Mouse (Mus musculus): ENCODE data around the gene Sim2. TPM values are rescaled to one million over a fixed set of nuclear protein-coding genes. Genes with fewer than 3 reads are reported as not detected.

The Sim2 gene
- polyA plus RNA-seq, 1 experiment from 2014 or later: not detected

DNA sequence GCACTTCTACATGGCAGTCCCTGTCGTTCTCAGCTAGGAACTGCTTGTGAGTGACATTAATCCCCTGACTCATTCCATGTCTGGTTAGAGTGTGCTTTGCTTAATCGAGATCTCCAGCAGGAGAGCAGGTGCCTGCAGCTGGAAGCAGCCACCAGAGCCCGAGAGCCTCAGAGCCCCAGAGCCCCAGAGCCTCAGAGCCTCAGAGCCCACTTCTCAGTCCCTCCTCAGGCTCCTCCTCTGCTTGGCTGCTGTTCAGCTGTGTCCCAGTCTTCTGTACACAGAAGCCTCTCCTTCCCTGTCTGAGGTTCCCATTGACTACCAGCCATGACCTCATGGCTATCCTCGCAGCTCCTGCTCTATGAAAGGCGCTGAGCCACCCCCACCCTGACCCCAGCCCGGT is 32.6 kb downstream of the Sim2 start:
- H3K4me2 ChIP-seq (ENCODE audit: low read depth, low read length): no peak overlapping the region
- no peaks in the 10 kb centered on the region for H3K9me3 ChIP-seq (replicated peaks; ENCODE audit: control insufficient read depth, low read length)
- H3K9ac ChIP-seq (ENCODE audit: low read depth, low read length): no peak overlapping the region
- 42% methylated on average over 6 of the region's 6 CpGs for WGBS (ENCODE audit: insufficient replicate concordance)
- no peak overlapping the region for H3K4me3 ChIP-seq (ENCODE audit: low read depth, low read length)
- no peaks in the 10 kb centered on the region for H3K36me3 ChIP-seq (ENCODE audit: control insufficient read depth, insufficient read depth)
- ATAC-seq (ENCODE audit: low read depth): 0 out of 2 replicates have a peak, but pooled peaks have one; percentile 2
- no peak overlapping the region for H3K27ac ChIP-seq (ENCODE audit: low read length)
- H3K27me3 ChIP-seq (ENCODE audit: control insufficient read depth, insufficient read depth, low read depth, low read length): no peaks in the 10 kb centered on the region; the same call in 1 of the 2 replicates
- no peaks in the 10 kb centered on the region for H3K4me1 ChIP-seq (ENCODE audit: control insufficient read depth, low read depth, low read length)

DNA sequence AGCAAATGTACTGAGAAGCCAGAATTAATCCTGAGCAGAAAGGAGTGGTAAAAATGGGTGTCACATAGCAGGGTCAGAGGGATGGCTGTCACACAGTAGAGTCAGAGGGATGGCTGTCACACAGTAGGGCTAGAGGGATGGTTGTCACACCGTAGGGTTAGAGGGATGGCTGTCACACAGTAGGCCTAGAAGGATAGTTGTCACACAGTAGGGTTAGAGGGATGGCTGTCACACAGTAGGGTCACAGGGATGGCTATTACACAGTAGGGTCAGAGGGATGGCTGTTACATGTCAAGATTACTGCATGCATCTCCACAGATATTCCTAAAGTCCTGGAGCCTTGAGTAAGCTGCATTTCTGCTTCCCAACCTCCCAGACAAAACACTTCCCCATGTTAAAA is 33.7 kb downstream of the Sim2 start:
- Histone ChIP-seq H3K9me3 (replicated peaks; ENCODE audit: control insufficient read depth, low read length) (no peaks in the 10 kb centered on the region), H3K4me3 (ENCODE audit: low read depth, low read length) (no peak overlapping the region), H3K9ac (ENCODE audit: low read depth, low read length) (no peak overlapping the region), H3K27me3 (ENCODE audit: control insufficient read depth, insufficient read depth, low read depth, low read length) (peaks cover 2% of the 10 kb centered on the region), H3K4me2 (ENCODE audit: low read depth, low read length) (no peak overlapping the region), H3K4me1 (ENCODE audit: control insufficient read depth, low read depth, low read length) (no peaks in the 10 kb centered on the region), H3K27ac (ENCODE audit: low read length) (no peak overlapping the region), H3K36me3 (ENCODE audit: control insufficient read depth, insufficient read depth) (no peaks in the 10 kb centered on the region)
- 80% methylated on average over 1 of the region's 1 CpGs for WGBS (ENCODE audit: insufficient replicate concordance)
- no peak for ATAC-seq (ENCODE audit: low read depth)

DNA sequence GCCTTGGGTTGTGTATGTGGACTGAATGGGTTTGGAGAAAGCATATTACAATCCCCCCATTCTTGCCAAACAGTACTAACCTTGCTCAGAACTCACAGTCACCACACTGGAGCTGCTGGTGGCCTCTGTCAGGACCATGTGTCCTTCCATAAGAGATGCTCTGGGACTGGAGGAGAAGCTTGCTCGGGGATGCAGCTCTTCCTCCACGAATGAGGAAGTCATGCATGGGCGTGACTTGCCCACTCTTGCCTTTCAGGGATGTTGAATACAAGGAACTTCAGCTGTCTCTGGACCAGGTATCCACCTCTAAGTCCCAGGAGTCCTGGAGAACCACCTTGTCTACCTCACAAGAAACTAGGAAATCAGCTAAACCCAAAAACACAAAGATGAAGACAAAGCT is 37.6 kb downstream of the Sim2 start:
- no peaks in the 10 kb centered on the region for H3K36me3 ChIP-seq (ENCODE audit: control insufficient read depth, insufficient read depth)
- no peak overlapping the region for H3K4me3 ChIP-seq (ENCODE audit: low read depth, low read length)
- no peak overlapping the region for H3K4me2 ChIP-seq (ENCODE audit: low read depth, low read length)
- no peak overlapping the region for H3K9ac ChIP-seq (ENCODE audit: low read depth, low read length)
- no peak for ATAC-seq (ENCODE audit: low read depth)
- H3K27ac ChIP-seq (ENCODE audit: low read length): no peak overlapping the region
- WGBS (ENCODE audit: insufficient replicate concordance): 35% methylated on average over 3 of the region's 3 CpGs
- no peaks in the 10 kb centered on the region for H3K9me3 ChIP-seq (replicated peaks; ENCODE audit: control insufficient read depth, low read length)
- H3K27me3 ChIP-seq (ENCODE audit: control insufficient read depth, insufficient read depth, low read depth, low read length): peaks cover 36% of the 10 kb centered on the region
- H3K4me1 ChIP-seq (ENCODE audit: control insufficient read depth, low read depth, low read length): no peaks in the 10 kb centered on the region

DNA sequence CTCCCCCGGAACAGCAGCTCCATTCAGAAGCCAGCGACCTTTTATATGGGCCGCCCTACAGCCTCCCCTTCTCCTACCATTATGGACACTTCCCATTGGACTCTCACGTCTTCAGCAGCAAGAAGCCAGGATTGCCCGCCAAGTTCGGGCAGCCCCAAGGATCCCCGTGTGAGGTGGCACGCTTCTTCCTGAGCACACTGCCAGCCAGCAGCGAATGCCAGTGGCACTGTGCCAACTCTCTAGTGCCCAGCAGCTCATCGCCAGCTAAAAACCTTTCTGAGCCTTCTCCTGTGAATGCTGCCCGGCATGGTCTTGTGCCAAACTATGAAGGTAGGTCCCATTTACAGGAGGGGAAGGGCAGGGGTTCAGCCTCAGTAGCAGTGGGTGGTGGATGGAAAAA is 38.5 kb downstream of the Sim2 start:
- Histone ChIP-seq H3K4me3 (ENCODE audit: low read depth, low read length) (no peak overlapping the region), H3K36me3 (ENCODE audit: control insufficient read depth, insufficient read depth) (no peaks in the 10 kb centered on the region), H3K4me1 (ENCODE audit: control insufficient read depth, low read depth, low read length) (no peaks in the 10 kb centered on the region), H3K27ac (ENCODE audit: low read length) (no peak overlapping the region), H3K4me2 (ENCODE audit: low read depth, low read length) (no peak overlapping the region), H3K9me3 (replicated peaks; ENCODE audit: control insufficient read depth, low read length) (no peaks in the 10 kb centered on the region), H3K27me3 (ENCODE audit: control insufficient read depth, insufficient read depth, low read depth, low read length) (peaks cover 41% of the 10 kb centered on the region), H3K9ac (ENCODE audit: low read depth, low read length) (no peak overlapping the region)
- no peak for ATAC-seq (ENCODE audit: low read depth)
- WGBS (ENCODE audit: insufficient replicate concordance): 65% methylated on average over 11 of the region's 11 CpGs

DNA sequence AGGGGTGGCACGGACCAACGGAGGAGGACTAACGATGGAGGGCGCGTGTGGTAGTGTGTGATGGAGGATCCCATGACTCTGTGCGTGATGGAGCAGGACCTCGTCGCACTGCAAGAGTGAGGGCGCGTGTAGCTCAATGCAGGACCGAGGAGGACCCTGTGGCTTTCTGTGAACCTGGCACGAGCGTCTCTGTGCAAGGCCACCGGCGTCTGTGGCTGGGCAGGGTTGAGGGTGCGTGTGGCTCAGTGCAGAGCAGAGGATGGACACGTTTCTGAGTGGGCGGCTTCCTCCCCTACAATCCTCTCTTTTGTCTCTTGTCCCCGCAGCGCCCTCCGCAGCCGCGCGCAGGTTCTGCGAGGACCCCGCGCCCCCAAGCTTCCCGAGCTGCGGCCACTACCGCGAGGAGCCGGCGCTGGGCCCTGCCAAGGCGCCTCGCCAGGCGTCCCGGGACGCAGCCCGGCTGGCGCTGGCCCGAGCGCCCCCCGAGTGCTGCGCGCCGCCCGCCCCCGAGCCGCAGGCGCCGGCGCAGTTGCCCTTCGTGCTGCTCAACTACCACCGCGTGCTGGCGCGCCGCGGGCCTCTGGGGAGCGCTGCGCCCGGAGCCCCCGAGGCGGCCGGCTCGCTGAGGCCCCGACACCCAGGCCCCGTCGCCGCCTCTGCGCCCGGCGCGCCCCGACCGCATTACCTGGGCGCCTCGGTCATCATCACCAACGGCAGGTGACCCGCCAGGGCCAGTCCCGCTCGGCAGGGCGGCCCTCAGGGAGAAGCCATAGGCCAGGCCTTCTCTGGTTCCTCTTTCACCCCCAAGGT is 40.6 kb downstream of the Sim2 start:
- WGBS (ENCODE audit: insufficient replicate concordance): 3% methylated on average over 83 of the region's 83 CpGs
- Histone ChIP-seq H3K27ac (ENCODE audit: low read length) (no peak overlapping the region), H3K9me3 (replicated peaks; ENCODE audit: control insufficient read depth, low read length) (no peaks in the 10 kb centered on the region), H3K27me3 (ENCODE audit: control insufficient read depth, insufficient read depth, low read depth, low read length) (peaks cover 41% of the 10 kb centered on the region), H3K4me3 (ENCODE audit: low read depth, low read length) (no peak overlapping the region), H3K9ac (ENCODE audit: low read depth, low read length) (no peak overlapping the region), H3K36me3 (ENCODE audit: control insufficient read depth, insufficient read depth) (no peaks in the 10 kb centered on the region), H3K4me1 (ENCODE audit: control insufficient read depth, low read depth, low read length) (no peaks in the 10 kb centered on the region), H3K4me2 (ENCODE audit: low read depth, low read length) (peak overlapping the region; percentile 25)
- no peak for ATAC-seq (ENCODE audit: low read depth)

DNA sequence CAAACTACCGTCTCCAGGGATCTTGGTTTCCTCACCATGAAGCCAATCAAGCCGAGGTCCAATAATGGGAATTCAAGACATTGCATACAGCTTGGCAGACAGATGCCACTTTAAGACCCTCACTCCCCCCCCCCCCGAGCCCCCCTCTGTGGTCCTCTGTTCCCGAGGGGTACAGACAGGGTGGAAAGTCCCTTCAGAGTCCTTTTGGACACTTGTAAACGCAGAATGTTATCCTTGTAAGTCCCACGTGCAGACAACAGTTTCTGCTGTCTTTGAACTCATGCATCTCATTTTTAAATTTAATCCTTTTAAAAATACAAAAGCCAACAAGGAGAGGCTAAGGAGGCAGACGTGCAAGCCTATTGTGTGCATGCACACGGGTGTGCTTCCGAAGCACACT is 41.5 kb downstream of the Sim2 start:
- no peak for ATAC-seq (ENCODE audit: low read depth)
- no peaks in the 10 kb centered on the region for H3K9me3 ChIP-seq (replicated peaks; ENCODE audit: control insufficient read depth, low read length)
- 30% methylated on average over 9 of the region's 9 CpGs for WGBS (ENCODE audit: insufficient replicate concordance)
- no peak overlapping the region for H3K9ac ChIP-seq (ENCODE audit: low read depth, low read length)
- no peaks in the 10 kb centered on the region for H3K36me3 ChIP-seq (ENCODE audit: control insufficient read depth, insufficient read depth)
- H3K27me3 ChIP-seq (ENCODE audit: control insufficient read depth, insufficient read depth, low read depth, low read length): peaks cover 41% of the 10 kb centered on the region
- H3K27ac ChIP-seq (ENCODE audit: low read length): no peak overlapping the region
- H3K4me2 ChIP-seq (ENCODE audit: low read depth, low read length): no peak overlapping the region
- no peak overlapping the region for H3K4me3 ChIP-seq (ENCODE audit: low read depth, low read length)
- no peaks in the 10 kb centered on the region for H3K4me1 ChIP-seq (ENCODE audit: control insufficient read depth, low read depth, low read length)

DNA sequence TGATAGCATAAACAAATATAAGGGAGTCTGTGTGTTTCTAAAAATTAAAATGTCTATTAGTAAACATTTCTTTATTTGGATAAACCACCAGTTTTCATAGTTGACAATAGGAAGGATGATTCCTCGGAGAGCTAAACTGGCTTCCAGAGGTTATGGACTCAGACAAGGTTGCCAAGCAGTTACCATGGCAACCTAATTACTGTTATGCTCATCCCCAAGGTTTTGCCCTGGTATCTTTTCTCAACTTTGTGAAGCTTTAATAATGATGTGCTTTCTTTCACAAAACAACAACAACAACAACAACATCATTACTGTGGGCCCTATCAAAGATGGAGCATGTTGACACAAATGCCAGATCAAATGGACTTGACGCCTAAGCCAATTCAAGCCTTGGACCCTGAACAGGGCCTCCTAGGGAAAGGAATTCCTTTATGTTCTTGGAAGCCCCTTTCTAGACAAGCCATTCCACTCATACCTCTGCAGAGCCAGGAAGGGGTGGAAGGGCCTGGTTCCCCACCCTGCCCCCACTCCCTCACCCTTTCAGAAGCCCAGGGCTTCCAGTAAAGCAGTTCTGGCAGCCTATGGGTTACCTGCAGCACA is 43.6 kb downstream of the Sim2 start:
- Histone ChIP-seq H3K36me3 (ENCODE audit: control insufficient read depth, insufficient read depth) (no peaks in the 10 kb centered on the region), H3K27ac (ENCODE audit: low read length) (no peak overlapping the region), H3K4me2 (ENCODE audit: low read depth, low read length) (no peak overlapping the region), H3K9ac (ENCODE audit: low read depth, low read length) (no peak overlapping the region), H3K9me3 (replicated peaks; ENCODE audit: control insufficient read depth, low read length) (no peaks in the 10 kb centered on the region), H3K27me3 (ENCODE audit: control insufficient read depth, insufficient read depth, low read depth, low read length) (peaks cover 40% of the 10 kb centered on the region), H3K4me3 (ENCODE audit: low read depth, low read length) (no peak overlapping the region), H3K4me1 (ENCODE audit: control insufficient read depth, low read depth, low read length) (no peaks in the 10 kb centered on the region)
- no peak for ATAC-seq (ENCODE audit: low read depth)
- 73% methylated on average over 2 of the region's 2 CpGs for WGBS (ENCODE audit: insufficient replicate concordance)

DNA sequence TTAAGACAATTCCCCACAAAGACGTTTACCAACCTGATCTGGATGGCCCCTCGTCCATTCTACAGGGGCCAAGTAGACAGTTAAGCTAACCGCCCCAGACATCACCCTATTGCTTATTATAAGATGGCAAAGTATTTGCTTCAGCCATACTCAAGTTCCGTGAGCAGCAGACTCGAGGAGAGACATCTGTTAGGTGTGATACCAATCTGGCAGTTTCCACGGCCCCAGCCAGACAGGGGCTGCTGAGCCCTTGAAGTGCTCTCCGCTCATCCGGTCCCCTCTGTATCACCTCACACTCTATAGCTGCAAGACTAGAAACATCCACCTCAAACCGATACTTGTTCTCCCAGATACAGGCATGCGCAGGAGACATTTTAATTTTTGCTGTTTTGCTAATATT is 49.5 kb downstream of the Sim2 start:
- Histone ChIP-seq H3K27me3 (ENCODE audit: control insufficient read depth, insufficient read depth, low read depth, low read length) (no peaks in the 10 kb centered on the region), H3K27ac (ENCODE audit: low read length) (no peak overlapping the region), H3K4me1 (ENCODE audit: control insufficient read depth, low read depth, low read length) (no peaks in the 10 kb centered on the region), H3K4me3 (ENCODE audit: low read depth, low read length) (no peak overlapping the region), H3K9ac (ENCODE audit: low read depth, low read length) (no peak overlapping the region), H3K36me3 (ENCODE audit: control insufficient read depth, insufficient read depth) (no peaks in the 10 kb centered on the region), H3K9me3 (replicated peaks; ENCODE audit: control insufficient read depth, low read length) (no peaks in the 10 kb centered on the region), H3K4me2 (ENCODE audit: low read depth, low read length) (no peak overlapping the region)
- ATAC-seq (ENCODE audit: low read depth): no peak
- 69% methylated on average over 10 of the region's 10 CpGs for WGBS (ENCODE audit: insufficient replicate concordance)

DNA sequence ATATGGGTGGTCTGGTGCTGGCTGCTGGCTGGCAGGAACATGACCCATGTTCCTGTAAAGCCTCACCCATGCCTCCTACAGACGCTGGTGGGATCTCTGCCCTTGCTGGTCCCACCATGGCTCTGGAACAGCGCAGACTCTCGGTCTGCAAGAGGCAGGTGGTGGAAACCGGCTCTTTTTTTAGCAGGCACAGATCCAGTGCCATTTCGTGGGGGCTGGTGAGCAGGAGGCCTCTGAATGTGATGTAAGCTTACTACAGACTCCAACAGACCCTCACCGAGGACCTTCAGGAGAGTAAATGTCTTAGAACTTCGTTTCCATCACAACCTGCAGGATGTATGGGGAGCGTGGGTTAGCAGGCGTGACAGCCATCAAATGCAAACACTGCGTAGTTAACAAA is 56.0 kb downstream of the Sim2 start:
- H3K4me1 ChIP-seq (ENCODE audit: control insufficient read depth, low read depth, low read length): no peaks in the 10 kb centered on the region
- no peak overlapping the region for H3K27ac ChIP-seq (ENCODE audit: low read length)
- no peak for ATAC-seq (ENCODE audit: low read depth)
- WGBS (ENCODE audit: insufficient replicate concordance): 67% methylated on average over 10 of the region's 10 CpGs
- H3K36me3 ChIP-seq (ENCODE audit: control insufficient read depth, insufficient read depth): no peaks in the 10 kb centered on the region
- no peak overlapping the region for H3K9ac ChIP-seq (ENCODE audit: low read depth, low read length)
- no peaks in the 10 kb centered on the region; the same call in 1 of the 2 replicates for H3K27me3 ChIP-seq (ENCODE audit: control insufficient read depth, insufficient read depth, low read depth, low read length)
- no peak overlapping the region for H3K4me2 ChIP-seq (ENCODE audit: low read depth, low read length)
- no peaks in the 10 kb centered on the region for H3K9me3 ChIP-seq (replicated peaks; ENCODE audit: control insufficient read depth, low read length)
- H3K4me3 ChIP-seq (ENCODE audit: low read depth, low read length): no peak overlapping the region

All from liver, embryonic 16.5 days (tissue).